Mouse (Mus musculus): ENCODE data around the gene Ssbp3. TPM values are rescaled to one million over a fixed set of nuclear protein-coding genes. Genes with fewer than 3 reads are reported as not detected.
A peak's percentile ranks its signal among the peaks of the same experiment; 100 is the strongest.

Gene Ssbp3
- polyA plus RNA-seq, 1 experiment from 2014 or later: 171 TPM

- no peaks in the 10 kb centered on the region for H3K9me3 ChIP-seq
- H3K27ac ChIP-seq: peak overlapping the region; percentile 99
- H3K36me3 ChIP-seq: peaks cover 12% of the 10 kb centered on the region
- 3% methylated on average over 10 of the region's 10 CpGs for WGBS
- H3K4me3 ChIP-seq: peak overlapping the region; percentile 95
- no peaks in the 10 kb centered on the region for H3K27me3 ChIP-seq
- peak overlapping the region; percentile 48; the same call in 1 of the 2 replicates for H3K9ac ChIP-seq
- H3K4me2 ChIP-seq (replicated peaks): peak overlapping the region; percentile 95
- H3K4me1 ChIP-seq: peaks cover 54% of the 10 kb centered on the region
- peak; percentile 12; the same call in 1 of the 2 replicates for ATAC-seq (ENCODE audit: low FRiP score, low read depth)
Measured at GRCm38 (mm10) chr4:106908950-106909751, 1.4 kb upstream of the Ssbp3 start.

GRCm38 (mm10) chr4:106909797-106910196 is 704 bp upstream of the Ssbp3 start:
- Histone ChIP-seq H3K4me2 (replicated peaks) (peak overlapping the region; percentile 95), H3K4me3 (peak overlapping the region; percentile 95), H3K9ac (peak overlapping the region; percentile 48; the same call in 1 of the 2 replicates), H3K27me3 (no peaks in the 10 kb centered on the region), H3K27ac (peak overlapping the region; percentile 99), H3K9me3 (no peaks in the 10 kb centered on the region), H3K4me1 (peaks cover 60% of the 10 kb centered on the region), H3K36me3 (peaks cover 18% of the 10 kb centered on the region)
- under 1% methylated on average over 6 of the region's 6 CpGs for WGBS
- ATAC-seq (ENCODE audit: low FRiP score, low read depth): no peak

- Histone ChIP-seq H3K9ac (peak overlapping the region; percentile 99), H3K27ac (peak overlapping the region; percentile 99), H3K4me1 (peaks cover 68% of the 10 kb centered on the region), H3K27me3 (no peaks in the 10 kb centered on the region), H3K4me2 (replicated peaks) (peak overlapping the region; percentile 95), H3K36me3 (peaks cover 34% of the 10 kb centered on the region), H3K9me3 (no peaks in the 10 kb centered on the region), H3K4me3 (peak overlapping the region; percentile 95)
- peak; percentile 82 for ATAC-seq (ENCODE audit: low FRiP score, low read depth)
- under 1% methylated on average over 66 of the region's 89 CpGs for WGBS
Measured at GRCm38 (mm10) chr4:106911246-106911801, 823 bp downstream of the Ssbp3 start.

- no peak for ATAC-seq (ENCODE audit: low FRiP score, low read depth)
- Histone ChIP-seq H3K9me3 (no peaks in the 10 kb centered on the region), H3K4me2 (replicated peaks) (peak overlapping the region; percentile 95), H3K27me3 (no peaks in the 10 kb centered on the region), H3K4me1 (peaks cover 68% of the 10 kb centered on the region), H3K27ac (peak overlapping the region; percentile 99), H3K4me3 (peak overlapping the region; percentile 95), H3K36me3 (peaks cover 41% of the 10 kb centered on the region), H3K9ac (peak overlapping the region; percentile 99)
- WGBS: under 1% methylated on average over 51 of the region's 73 CpGs
Measured at GRCm38 (mm10) chr4:106911951-106912688, 1.6 kb downstream of the Ssbp3 start.

GRCm38 (mm10) chr4:106912689-106913041 is 2.2 kb downstream of the Ssbp3 start:
- WGBS: 0% methylated on average over 6 of the region's 6 CpGs
- peaks cover 47% of the 10 kb centered on the region for H3K36me3 ChIP-seq
- peaks cover 66% of the 10 kb centered on the region for H3K4me1 ChIP-seq
- H3K9ac ChIP-seq: peak overlapping the region; percentile 99
- H3K4me2 ChIP-seq (replicated peaks): peak overlapping the region; percentile 95
- H3K27ac ChIP-seq: peak overlapping the region; percentile 99
- no peaks in the 10 kb centered on the region for H3K27me3 ChIP-seq
- H3K4me3 ChIP-seq: peak overlapping the region; percentile 95
- H3K9me3 ChIP-seq: no peaks in the 10 kb centered on the region
- ATAC-seq (ENCODE audit: low FRiP score, low read depth): no peak

GRCm38 (mm10) chr4:106913411-106914049 is 3.0 kb downstream of the Ssbp3 start:
- Histone ChIP-seq H3K27me3 (no peaks in the 10 kb centered on the region), H3K4me1 (peaks cover 58% of the 10 kb centered on the region), H3K9ac (peak overlapping the region; percentile 99), H3K4me2 (replicated peaks) (peak overlapping the region; percentile 95), H3K36me3 (peaks cover 56% of the 10 kb centered on the region), H3K27ac (peak overlapping the region; percentile 99), H3K9me3 (no peaks in the 10 kb centered on the region), H3K4me3 (peak overlapping the region; percentile 95)
- 7% methylated on average over 9 of the region's 9 CpGs for WGBS
- no peak for ATAC-seq (ENCODE audit: low FRiP score, low read depth)

- H3K4me3 ChIP-seq: no peak overlapping the region
- 63% methylated on average over 8 of the region's 8 CpGs for WGBS
- no peak overlapping the region for H3K27ac ChIP-seq
- H3K27me3 ChIP-seq: no peaks in the 10 kb centered on the region
- peak overlapping the region; percentile 95 for H3K4me2 ChIP-seq (replicated peaks)
- H3K36me3 ChIP-seq: peaks cover 73% of the 10 kb centered on the region
- no peaks in the 10 kb centered on the region for H3K9me3 ChIP-seq
- no peak for ATAC-seq (ENCODE audit: low FRiP score, low read depth)
- peaks cover 56% of the 10 kb centered on the region for H3K4me1 ChIP-seq
- H3K9ac ChIP-seq: peak overlapping the region; percentile 99
Measured at GRCm38 (mm10) chr4:106915265-106915664, 4.8 kb downstream of the Ssbp3 start.

- Histone ChIP-seq H3K27me3 (no peaks in the 10 kb centered on the region), H3K4me3 (no peak overlapping the region), H3K9me3 (no peaks in the 10 kb centered on the region), H3K27ac (no peak overlapping the region), H3K4me1 (peaks cover 76% of the 10 kb centered on the region), H3K9ac (no peak overlapping the region), H3K36me3 (peaks cover 99% of the 10 kb centered on the region), H3K4me2 (replicated peaks) (no peak overlapping the region)
- 60% methylated on average over 1 of the region's 1 CpGs for WGBS
- ATAC-seq (ENCODE audit: low FRiP score, low read depth): no peak
Measured at GRCm38 (mm10) chr4:106918263-106918662, 7.8 kb downstream of the Ssbp3 start.

- no peaks in the 10 kb centered on the region for H3K27me3 ChIP-seq
- no peak for ATAC-seq (ENCODE audit: low FRiP score, low read depth)
- H3K9ac ChIP-seq: no peak overlapping the region
- H3K9me3 ChIP-seq: no peaks in the 10 kb centered on the region
- peaks cover 99% of the 10 kb centered on the region for H3K36me3 ChIP-seq
- H3K4me1 ChIP-seq: peaks cover 57% of the 10 kb centered on the region
- no peak overlapping the region for H3K4me2 ChIP-seq (replicated peaks)
- H3K4me3 ChIP-seq: no peak overlapping the region
- 83% methylated on average over 4 of the region's 4 CpGs for WGBS
- H3K27ac ChIP-seq: no peak overlapping the region
Measured at GRCm38 (mm10) chr4:106920119-106920518, 9.6 kb downstream of the Ssbp3 start.

- peak overlapping the region; percentile 11; the same call in 1 of the 2 replicates for H3K27ac ChIP-seq
- no peaks in the 10 kb centered on the region for H3K9me3 ChIP-seq
- H3K9ac ChIP-seq: peak overlapping the region; percentile 35; the same call in 1 of the 2 replicates
- H3K4me2 ChIP-seq (replicated peaks): peak overlapping the region; percentile 7; the same call in 1 of the 2 replicates
- H3K27me3 ChIP-seq: no peaks in the 10 kb centered on the region
- no peak overlapping the region for H3K4me3 ChIP-seq
- ATAC-seq (ENCODE audit: low FRiP score, low read depth): no peak
- H3K4me1 ChIP-seq: peaks cover 54% of the 10 kb centered on the region
- WGBS: 50% methylated on average over 9 of the region's 9 CpGs
- H3K36me3 ChIP-seq: peaks cover 99% of the 10 kb centered on the region
Measured at GRCm38 (mm10) chr4:106921375-106922336, 11.2 kb downstream of the Ssbp3 start.

GRCm38 (mm10) chr4:106922919-106923318 is 12.4 kb downstream of the Ssbp3 start:
- Histone ChIP-seq H3K9ac (no peak overlapping the region), H3K9me3 (no peaks in the 10 kb centered on the region), H3K4me2 (replicated peaks) (no peak overlapping the region), H3K4me1 (peaks cover 51% of the 10 kb centered on the region), H3K36me3 (peaks cover 97% of the 10 kb centered on the region), H3K27me3 (no peaks in the 10 kb centered on the region), H3K4me3 (no peak overlapping the region), H3K27ac (no peak overlapping the region)
- 92% methylated on average over 3 of the region's 3 CpGs for WGBS
- no peak for ATAC-seq (ENCODE audit: low FRiP score, low read depth)

Measured in limb, embryonic 13.5 days (tissue).